Mouse (Mus musculus): ENCODE measurements around the gene Crhbp. TPM values are rescaled to one million over a fixed set of nuclear protein-coding genes. Genes with fewer than 3 reads are reported as not detected.

The Crhbp gene
- polyA plus RNA-seq, 1 experiment, result not detected

DNA sequence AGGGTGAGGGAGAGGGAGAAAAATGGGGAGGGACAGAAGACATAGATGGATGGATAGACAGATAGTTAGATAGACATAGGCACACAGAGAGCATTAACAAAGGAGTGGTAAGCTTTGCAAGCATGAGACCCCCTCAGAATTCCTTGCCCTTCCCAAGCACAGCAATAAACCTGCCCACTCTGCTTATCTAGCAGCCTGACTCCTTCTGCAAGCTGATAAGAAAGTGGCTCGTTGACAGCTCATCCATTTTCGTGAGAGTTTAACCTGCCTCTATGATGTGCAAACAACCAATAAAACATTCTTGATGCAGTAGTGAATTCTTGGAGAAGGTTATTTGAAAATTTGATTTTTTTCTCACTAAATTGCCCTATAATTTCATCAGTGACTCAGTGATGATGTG, 32.5 kb downstream of the Crhbp start:
- TF ChIP-seq CTCF (IDR thresholded peaks at IDR 0.05; ENCODE audit: low read depth, low read length), result no peak
- no peak for TF ChIP-seq EP300 (IDR thresholded peaks at IDR 0.05; ENCODE audit: insufficient read depth, low read depth, low read length)
- no peak for TF ChIP-seq POLR2A (IDR thresholded peaks at IDR 0.05; ENCODE audit: insufficient read depth, low read length)
- Histone ChIP-seq H3K4me1 (ENCODE audit: control insufficient read depth, insufficient read depth, low read length) (no peaks in the 10 kb centered on the region), H3K4me3 (ENCODE audit: low read depth, low read length) (no peak overlapping the region), H3K9ac (ENCODE audit: low read depth, poor library complexity, severe bottlenecking) (no peak overlapping the region), H3K36me3 (ENCODE audit: control insufficient read depth, insufficient read depth, low read length, poor library complexity, severe bottlenecking) (no peaks in the 10 kb centered on the region), H3K27me3 (ENCODE audit: control insufficient read depth, insufficient read depth, low read length, poor library complexity, severe bottlenecking) (no peaks in the 10 kb centered on the region), H3K27ac (ENCODE audit: insufficient read depth, low read length) (no peak overlapping the region), H3K9me3 (replicated peaks; ENCODE audit: control insufficient read depth, insufficient read depth, low read length, poor library complexity, severe bottlenecking) (no peaks in the 10 kb centered on the region)

DNA sequence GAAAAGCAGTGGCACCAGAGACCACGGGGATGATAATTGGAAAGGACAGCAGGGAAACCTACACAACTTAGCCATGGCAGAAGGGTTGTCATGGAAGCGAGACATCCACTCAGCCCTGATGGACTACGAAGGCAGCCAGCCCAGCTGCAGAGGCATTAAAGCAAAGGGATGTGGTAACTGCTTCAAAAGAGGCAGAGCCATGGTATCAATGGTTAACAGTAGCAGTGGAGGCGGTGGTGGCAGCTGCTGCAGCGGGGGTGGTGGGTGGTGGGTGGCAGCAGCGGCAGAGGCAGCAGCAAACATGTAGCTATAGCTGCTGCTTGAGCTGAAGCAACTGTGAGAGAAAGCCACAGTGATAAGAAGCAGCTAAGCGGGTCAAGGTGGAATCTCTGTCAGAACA, 51.5 kb downstream of the Crhbp start:
- H3K27ac ChIP-seq (ENCODE audit: insufficient read depth, low read length), result no peak overlapping the region
- no peaks in the 10 kb centered on the region for H3K4me1 ChIP-seq (ENCODE audit: control insufficient read depth, insufficient read depth, low read length)
- TF ChIP-seq POLR2A (IDR thresholded peaks at IDR 0.05; ENCODE audit: insufficient read depth, low read length) (no peak), EP300 (IDR thresholded peaks at IDR 0.05; ENCODE audit: insufficient read depth, low read depth, low read length) (no peak), CTCF (IDR thresholded peaks at IDR 0.05; ENCODE audit: low read depth, low read length) (no peak)
- no peak overlapping the region for H3K4me3 ChIP-seq (ENCODE audit: low read depth, low read length)
- no peaks in the 10 kb centered on the region for H3K36me3 ChIP-seq (ENCODE audit: control insufficient read depth, insufficient read depth, low read length, poor library complexity, severe bottlenecking)
- no peaks in the 10 kb centered on the region for H3K27me3 ChIP-seq (ENCODE audit: control insufficient read depth, insufficient read depth, low read length, poor library complexity, severe bottlenecking)
- no peak overlapping the region for H3K9ac ChIP-seq (ENCODE audit: low read depth, poor library complexity, severe bottlenecking)
- peaks cover 23% of the 10 kb centered on the region for H3K9me3 ChIP-seq (replicated peaks; ENCODE audit: control insufficient read depth, insufficient read depth, low read length, poor library complexity, severe bottlenecking)

GRCm38 (mm10) chr13:95389866-95390865, 54.6 kb downstream of the Crhbp start:
- H3K4me3 ChIP-seq (ENCODE audit: low read depth, low read length), result no peak overlapping the region
- H3K27ac ChIP-seq (ENCODE audit: insufficient read depth, low read length), result no peak overlapping the region
- H3K9ac ChIP-seq (ENCODE audit: low read depth, poor library complexity, severe bottlenecking), result no peak overlapping the region
- H3K9me3 ChIP-seq (replicated peaks; ENCODE audit: control insufficient read depth, insufficient read depth, low read length, poor library complexity, severe bottlenecking), result peaks cover 2% of the 10 kb centered on the region
- H3K36me3 ChIP-seq (ENCODE audit: control insufficient read depth, insufficient read depth, low read length, poor library complexity, severe bottlenecking), result no peaks in the 10 kb centered on the region
- TF ChIP-seq POLR2A (IDR thresholded peaks at IDR 0.05; ENCODE audit: insufficient read depth, low read length), result no peak
- TF ChIP-seq CTCF (IDR thresholded peaks at IDR 0.05; ENCODE audit: low read depth, low read length), result peak; percentile 81
- no peak for TF ChIP-seq EP300 (IDR thresholded peaks at IDR 0.05; ENCODE audit: insufficient read depth, low read depth, low read length)
- H3K27me3 ChIP-seq (ENCODE audit: control insufficient read depth, insufficient read depth, low read length, poor library complexity, severe bottlenecking), result no peaks in the 10 kb centered on the region
- H3K4me1 ChIP-seq (ENCODE audit: control insufficient read depth, insufficient read depth, low read length), result no peaks in the 10 kb centered on the region

GRCm38 (mm10) chr13:95388226-95388625, 56.5 kb downstream of the Crhbp start:
- Histone ChIP-seq H3K4me1 (ENCODE audit: control insufficient read depth, insufficient read depth, low read length) (no peaks in the 10 kb centered on the region), H3K36me3 (ENCODE audit: control insufficient read depth, insufficient read depth, low read length, poor library complexity, severe bottlenecking) (no peaks in the 10 kb centered on the region), H3K9ac (ENCODE audit: low read depth, poor library complexity, severe bottlenecking) (no peak overlapping the region), H3K27me3 (ENCODE audit: control insufficient read depth, insufficient read depth, low read length, poor library complexity, severe bottlenecking) (no peaks in the 10 kb centered on the region), H3K27ac (ENCODE audit: insufficient read depth, low read length) (no peak overlapping the region), H3K9me3 (replicated peaks; ENCODE audit: control insufficient read depth, insufficient read depth, low read length, poor library complexity, severe bottlenecking) (no peaks in the 10 kb centered on the region), H3K4me3 (ENCODE audit: low read depth, low read length) (no peak overlapping the region)
- peak; percentile 33 for TF ChIP-seq CTCF (IDR thresholded peaks at IDR 0.05; ENCODE audit: low read depth, low read length)
- TF ChIP-seq EP300 (IDR thresholded peaks at IDR 0.05; ENCODE audit: insufficient read depth, low read depth, low read length), result no peak

- no peak overlapping the region for H3K4me3 ChIP-seq (ENCODE audit: low read depth, low read length)
- H3K9me3 ChIP-seq (replicated peaks; ENCODE audit: control insufficient read depth, insufficient read depth, low read length, poor library complexity, severe bottlenecking), result no peaks in the 10 kb centered on the region
- H3K27me3 ChIP-seq (ENCODE audit: control insufficient read depth, insufficient read depth, low read length, poor library complexity, severe bottlenecking), result no peaks in the 10 kb centered on the region
- H3K9ac ChIP-seq (ENCODE audit: low read depth, poor library complexity, severe bottlenecking), result no peak overlapping the region
- TF ChIP-seq POLR2A (IDR thresholded peaks at IDR 0.05; ENCODE audit: insufficient read depth, low read length) (no peak), EP300 (IDR thresholded peaks at IDR 0.05; ENCODE audit: insufficient read depth, low read depth, low read length) (no peak), CTCF (IDR thresholded peaks at IDR 0.05; ENCODE audit: low read depth, low read length) (no peak)
- H3K4me1 ChIP-seq (ENCODE audit: control insufficient read depth, insufficient read depth, low read length), result no peaks in the 10 kb centered on the region
- H3K27ac ChIP-seq (ENCODE audit: insufficient read depth, low read length), result no peak overlapping the region
- no peaks in the 10 kb centered on the region for H3K36me3 ChIP-seq (ENCODE audit: control insufficient read depth, insufficient read depth, low read length, poor library complexity, severe bottlenecking)
These were observed 62.3 kb downstream of the Crhbp start for GRCm38 (mm10) chr13:95382418-95382817.

Other genes starting within 250 kb of the Crhbp start
- gene Pde8b, start 194.6 kb downstream of the Crhbp start, polyA plus RNA-seq (2011; ENCODE audit: insufficient read depth, insufficient read length, low read depth, missing spikeins), result 0.82 and 1.2 TPM in 2 replicates
- gene Zbed3, start 121.3 kb downstream of the Crhbp start, polyA plus RNA-seq (2011; ENCODE audit: insufficient read depth, insufficient read length, low read depth, missing spikeins), result 12.3 and 13.7 TPM in 2 replicates
- gene Aggf1, start 69.6 kb downstream of the Crhbp start, polyA plus RNA-seq (2011; ENCODE audit: insufficient read depth, insufficient read length, low read depth, missing spikeins), result 42.2 and 42.4 TPM in 2 replicates
- not detected in 2 replicates for gene S100z, start 33.8 kb upstream of the Crhbp start, polyA plus RNA-seq (2011; ENCODE audit: insufficient read depth, insufficient read length, low read depth, missing spikeins)
- 59.0 and 65.2 TPM in 2 replicates for gene F2rl1, start 80.3 kb upstream of the Crhbp start, polyA plus RNA-seq (2011; ENCODE audit: insufficient read depth, insufficient read length, low read depth, missing spikeins)
- 34.0 and 36.7 TPM in 2 replicates for gene F2r, start 173.6 kb upstream of the Crhbp start, polyA plus RNA-seq (2011; ENCODE audit: insufficient read depth, insufficient read length, low read depth, missing spikeins)